Mouse (Mus musculus): ENCODE data around the gene Psmb9. TPM values are rescaled to one million over a fixed set of nuclear protein-coding genes. Genes with fewer than 3 reads are reported as not detected.
"Not testable (repeated sequence)": the region's sequence is repeated elsewhere in the genome, so short reads cannot be mapped to it uniquely, and the experiment has no call there.

Psmb9 gene
- 1 to 10 TPM; 3.9 to 9.0 (median 5.8) TPM for total RNA-seq (2022)

- peak; percentile 90 to 96 for DNase-seq (ENCODE audit: low spot score in 2 of 2)
Observed at GRCm38 (mm10) chr17:34187261-34187916, at the start of gene Psmb9, which contains the start of gene Tap1. Gene Psmb9 (minus strand): TSS chr17:34187764. Gene Tap1 (plus strand): TSS chr17:34187553.

- DNase-seq (ENCODE audit: low spot score in 2 of 2), result no peak
Observed at GRCm38 (mm10) chr17:34236691-34237090, 49.1 kb upstream of the Psmb9 start.

- peak; percentile 45 to 78 for DNase-seq (ENCODE audit: low spot score in 2 of 2)
Observed at GRCm38 (mm10) chr17:34234926-34235325, 47.4 kb upstream of the Psmb9 start.

GRCm38 (mm10) chr17:34232021-34232420 is 44.5 kb upstream of the Psmb9 start:
- DNase-seq (ENCODE audit: low spot score in 2 of 2), result not testable (repeated sequence)

GRCm38 (mm10) chr17:34230971-34231370 is 43.4 kb upstream of the Psmb9 start:
- DNase-seq (ENCODE audit: low spot score in 2 of 2), result peak in 1 of 2 experiments; percentile 28

GRCm38 (mm10) chr17:34225911-34226310 is 38.3 kb upstream of the Psmb9 start:
- DNase-seq (ENCODE audit: low spot score in 2 of 2), result not testable (repeated sequence)

- no peak for DNase-seq (ENCODE audit: low spot score in 2 of 2)
Observed at GRCm38 (mm10) chr17:34225426-34225825, 37.9 kb upstream of the Psmb9 start.

GRCm38 (mm10) chr17:34224816-34225215 is 37.3 kb upstream of the Psmb9 start:
- no peak for DNase-seq (ENCODE audit: low spot score in 2 of 2)

GRCm38 (mm10) chr17:34220401-34220800 is 32.8 kb upstream of the Psmb9 start:
- DNase-seq (ENCODE audit: low spot score in 2 of 2), result not testable (repeated sequence)

GRCm38 (mm10) chr17:34219801-34220200 is 32.2 kb upstream of the Psmb9 start:
- not testable (repeated sequence) for DNase-seq (ENCODE audit: low spot score in 2 of 2)

- DNase-seq (ENCODE audit: low spot score in 2 of 2), result not testable (repeated sequence)
Observed at GRCm38 (mm10) chr17:34219096-34219495, 31.5 kb upstream of the Psmb9 start.

GRCm38 (mm10) chr17:34218675-34219074 is 31.1 kb upstream of the Psmb9 start:
- peak; percentile 34 to 44 for DNase-seq (ENCODE audit: low spot score in 2 of 2)

GRCm38 (mm10) chr17:34217986-34218385 is 30.4 kb upstream of the Psmb9 start:
- no peak for DNase-seq (ENCODE audit: low spot score in 2 of 2)

- no peak for DNase-seq (ENCODE audit: low spot score in 2 of 2)
Observed at GRCm38 (mm10) chr17:34217216-34217928, 29.8 kb upstream of the Psmb9 start.

- DNase-seq (ENCODE audit: low spot score in 2 of 2), result no peak
Observed at GRCm38 (mm10) chr17:34215176-34215575, 27.6 kb upstream of the Psmb9 start.

GRCm38 (mm10) chr17:34213936-34214335 is 26.4 kb upstream of the Psmb9 start:
- DNase-seq (ENCODE audit: low spot score in 2 of 2), result no peak

GRCm38 (mm10) chr17:34211746-34212365 is 24.3 kb upstream of the Psmb9 start:
- DNase-seq (ENCODE audit: low spot score in 2 of 2), result no peak

GRCm38 (mm10) chr17:34210599-34210998 is 23.0 kb upstream of the Psmb9 start:
- DNase-seq (ENCODE audit: low spot score in 2 of 2), result no peak

GRCm38 (mm10) chr17:34209680-34210079 is 22.1 kb upstream of the Psmb9 start:
- DNase-seq (ENCODE audit: low spot score in 2 of 2), result no peak

GRCm38 (mm10) chr17:34208421-34208820 is 20.9 kb upstream of the Psmb9 start:
- no peak for DNase-seq (ENCODE audit: low spot score in 2 of 2)

- no peak for DNase-seq (ENCODE audit: low spot score in 2 of 2)
Observed at GRCm38 (mm10) chr17:34207866-34208265, 20.3 kb upstream of the Psmb9 start.

GRCm38 (mm10) chr17:34207456-34207855 is 19.9 kb upstream of the Psmb9 start:
- DNase-seq (ENCODE audit: low spot score in 2 of 2), result no peak

All from layer of hippocampus, adult 8-10 months (tissue).